Mouse (Mus musculus) intestine, embryonic 15.5 days (tissue): ENCODE results near the gene Abcb8. TPM values are rescaled to one million over a fixed set of nuclear protein-coding genes. Genes with fewer than 3 reads are reported as not detected.

Experiments used
- ATAC-seq: fragments of 200-750 bp; cut with Nextera tagmentation; 2 replicates; pipeline ENCODE4 v1.8.0; 2017; ENCODE audit warnings: moderate TSS enrichment, moderate library complexity
- H3K27ac ChIP-seq: fragments of 300-500 bp; sonication (generic); 2 replicates; pipeline ENCODE4 v1.5.1; 2015; ENCODE audit warnings: mild to moderate bottlenecking, inconsistent platforms
- H3K27me3 ChIP-seq: fragments of 300-500 bp; sonication (generic); replicated peaks from 2 replicates; pipeline ENCODE4 v1.6.1; 2015; ENCODE audit warnings: inconsistent platforms
- H3K36me3 ChIP-seq: fragments of 300-500 bp; sonication (generic); 2 replicates; pipeline ENCODE4 v1.6.1; 2015; ENCODE audit warnings: inconsistent platforms
- H3K4me1 ChIP-seq: fragments of 300-500 bp; sonication (generic); replicated peaks from 2 replicates; pipeline ENCODE4 v1.6.1; 2015; ENCODE audit warnings: inconsistent platforms
- H3K4me2 ChIP-seq: fragments of 300-500 bp; sonication (generic); replicated peaks from 2 replicates; pipeline ENCODE4 v1.6.1; 2015; ENCODE audit warnings: mild to moderate bottlenecking, inconsistent platforms
- H3K4me3 ChIP-seq: fragments of 300-500 bp; sonication (generic); replicated peaks from 2 replicates; pipeline ENCODE4 v1.5.1; 2015; ENCODE audit warnings: inconsistent platforms
- H3K9ac ChIP-seq: fragments of 300-500 bp; sonication (generic); 2 replicates; pipeline ENCODE4 v1.6.1; 2015; ENCODE audit warnings: inconsistent platforms
- H3K9me3 ChIP-seq: fragments of 300-500 bp; sonication (generic); 2 replicates; pipeline ENCODE4 v1.6.1; 2016; ENCODE audit warnings: inconsistent platforms
- WGBS: fragments of 180-500 bp; shearing (Covaris S2); methylation state at CpG from one replicate; pipeline ENCODE4 v1.1.7; 2015; 5-methylcytosine and 5-hydroxymethylcytosine counted together
- polyA plus RNA-seq: library from polyadenylated mRNA; unstranded; fragments of >200 nt; fragmentation: Nextera tagmentation; extraction: Ambion mirVana; gene quantifications from 2 replicates; pipeline ENCODE4 v1.2.1, GENCODE M21; 2015

The Abcb8 gene
- polyA plus RNA-seq, 1 experiment from 2014 or later: 66.2 TPM

- Histone ChIP-seq H3K27ac (peak overlapping the region; percentile 91; the same call in 1 of the 2 replicates), H3K36me3 (no peaks in the 10 kb centered on the region; the same call in 1 of the 2 replicates), H3K4me3 (peak overlapping the region; percentile 85), H3K27me3 (no peaks in the 10 kb centered on the region), H3K9ac (peak overlapping the region; percentile 87), H3K4me2 (peak overlapping the region; percentile 89), H3K4me1 (peaks cover 34% of the 10 kb centered on the region), H3K9me3 (no peaks in the 10 kb centered on the region)
- no peak for ATAC-seq
- WGBS: 22% methylated on average over 5 of the region's 5 CpGs
Observed at GRCm38 (mm10) chr5:24453283-24453984, 60.0 kb downstream of the Abcb8 start.

- Histone ChIP-seq H3K4me3 (peak overlapping the region; percentile 85), H3K9me3 (no peaks in the 10 kb centered on the region), H3K36me3 (no peaks in the 10 kb centered on the region; the same call in 1 of the 2 replicates), H3K4me2 (peak overlapping the region; percentile 89), H3K9ac (0 out of 2 replicates have a peak overlapping the region, but pooled peaks have one; percentile 87), H3K27ac (no peak overlapping the region), H3K4me1 (peaks cover 34% of the 10 kb centered on the region), H3K27me3 (no peaks in the 10 kb centered on the region)
- 20% methylated on average over 2 of the region's 2 CpGs for WGBS
- ATAC-seq: no peak
Observed at GRCm38 (mm10) chr5:24453985-24454303, 60.5 kb downstream of the Abcb8 start.

- Histone ChIP-seq H3K9me3 (no peaks in the 10 kb centered on the region), H3K27ac (peak overlapping the region; percentile 49; the same call in 1 of the 2 replicates), H3K9ac (0 out of 2 replicates have a peak overlapping the region, but pooled peaks have one; percentile 11), H3K4me1 (peaks cover 34% of the 10 kb centered on the region), H3K27me3 (no peaks in the 10 kb centered on the region), H3K4me3 (no peak overlapping the region), H3K36me3 (no peaks in the 10 kb centered on the region; the same call in 1 of the 2 replicates), H3K4me2 (0 out of 2 replicates have a peak overlapping the region, but pooled peaks have one; percentile 25)
- 67% methylated on average over 3 of the region's 3 CpGs for WGBS
- ATAC-seq: no peak
Observed at GRCm38 (mm10) chr5:24455076-24455475, 61.6 kb downstream of the Abcb8 start.

GRCm38 (mm10) chr5:24455613-24456012, 62.1 kb downstream of the Abcb8 start:
- Histone ChIP-seq H3K9ac (0 out of 2 replicates have a peak overlapping the region, but pooled peaks have one; percentile 11), H3K27me3 (no peaks in the 10 kb centered on the region), H3K4me3 (no peak overlapping the region), H3K27ac (peak overlapping the region; percentile 49; the same call in 1 of the 2 replicates), H3K4me2 (0 out of 2 replicates have a peak overlapping the region, but pooled peaks have one; percentile 25), H3K4me1 (peaks cover 34% of the 10 kb centered on the region), H3K36me3 (no peaks in the 10 kb centered on the region; the same call in 1 of the 2 replicates), H3K9me3 (no peaks in the 10 kb centered on the region)
- WGBS: 62% methylated on average over 7 of the region's 7 CpGs
- ATAC-seq: no peak

Other genes with a start within 250 kb of the Abcb8 start
- 12.3 and 12.8 TPM in 2 replicates for gene Nupl2, start 228.7 kb upstream of the Abcb8 start, polyA plus RNA-seq
- gene Kcnh2, start 42.1 kb upstream of the Abcb8 start, polyA plus RNA-seq: 6.7 and 7.6 TPM in 2 replicates
- 7.4 and 7.9 TPM in 2 replicates for gene Nos3, start 28.9 kb upstream of the Abcb8 start, polyA plus RNA-seq
- 1.6 and 2.4 TPM in 2 replicates for gene Atg9b, start 1.5 kb upstream of the Abcb8 start, polyA plus RNA-seq
- gene Asic3, start 19.7 kb downstream of the Abcb8 start, polyA plus RNA-seq: 0.14 TPM in 1 of 2 replicates, not detected in the other
- gene Cdk5, start 29.9 kb downstream of the Abcb8 start, polyA plus RNA-seq: 35.5 and 38.3 TPM in 2 replicates
- 41.1 and 46.9 TPM in 2 replicates for gene Slc4a2, start 30.2 kb downstream of the Abcb8 start, polyA plus RNA-seq
- gene Fastk, start 51.6 kb downstream of the Abcb8 start, polyA plus RNA-seq: 104 and 110 TPM in 2 replicates
- 22.4 and 23.6 TPM in 2 replicates for gene Tmub1, start 54.2 kb downstream of the Abcb8 start, polyA plus RNA-seq
- 28.7 and 28.9 TPM in 2 replicates for gene Agap3, start 58.5 kb downstream of the Abcb8 start, polyA plus RNA-seq
- gene Gbx1, start 133.5 kb downstream of the Abcb8 start, polyA plus RNA-seq: 0.06 TPM in 1 of 2 replicates, not detected in the other
- 0.33 and 0.40 TPM in 2 replicates for gene Asb10, start 147.3 kb downstream of the Abcb8 start, polyA plus RNA-seq
- gene 4931409K22Rik, start 163.1 kb downstream of the Abcb8 start, polyA plus RNA-seq: 0.05 and 0.08 TPM in 2 replicates
- 86.0 and 87.1 TPM in 2 replicates for gene Abcf2, start 183.8 kb downstream of the Abcb8 start, polyA plus RNA-seq
- 14.7 and 16.0 TPM in 2 replicates for gene Chpf2, start 193.1 kb downstream of the Abcb8 start, polyA plus RNA-seq
- 15.5 and 18.4 TPM in 2 replicates for gene Smarcd3, start 230.7 kb downstream of the Abcb8 start, polyA plus RNA-seq